Mouse (Mus musculus) embryo, embryonic 10 days (tissue): Measurements from ENCODE around the gene Cyp4f39.
"Not testable (repeated sequence)": the region's sequence is repeated elsewhere in the genome, so short reads cannot be mapped to it uniquely, and the experiment has no call there.

Experiments used
- DNase-seq: peaks from one replicate; pipeline ENCODE4 v3.0.0-alpha.2; 2015; ENCODE audit warnings: low spot score

Gene Cyp4f39

GRCm38 (mm10) chr17:32474954-32475560 lies 22.5 kb downstream of the Cyp4f39 start:
- no peak for DNase-seq

DNA sequence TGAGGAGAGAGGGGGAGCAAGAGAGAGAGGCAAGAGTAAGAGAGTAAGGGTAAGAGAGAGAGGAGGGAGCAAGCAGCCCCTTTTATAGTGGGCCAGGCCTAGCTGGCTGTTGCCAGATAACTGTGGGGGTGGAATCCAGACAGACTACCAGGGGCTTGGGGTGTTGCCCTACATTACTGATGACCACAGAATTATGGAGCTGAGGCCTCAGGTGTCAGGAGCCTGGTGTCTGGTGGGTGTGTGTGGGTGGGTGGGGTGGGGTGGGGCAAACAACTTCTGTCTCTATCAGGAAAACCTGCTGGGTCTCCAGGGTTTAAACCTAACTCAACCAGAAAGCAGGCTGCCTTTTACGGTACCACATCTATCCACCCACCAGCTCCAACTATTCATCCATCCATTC lies 24.7 kb downstream of the Cyp4f39 start:
- DNase-seq = no peak

DNA sequence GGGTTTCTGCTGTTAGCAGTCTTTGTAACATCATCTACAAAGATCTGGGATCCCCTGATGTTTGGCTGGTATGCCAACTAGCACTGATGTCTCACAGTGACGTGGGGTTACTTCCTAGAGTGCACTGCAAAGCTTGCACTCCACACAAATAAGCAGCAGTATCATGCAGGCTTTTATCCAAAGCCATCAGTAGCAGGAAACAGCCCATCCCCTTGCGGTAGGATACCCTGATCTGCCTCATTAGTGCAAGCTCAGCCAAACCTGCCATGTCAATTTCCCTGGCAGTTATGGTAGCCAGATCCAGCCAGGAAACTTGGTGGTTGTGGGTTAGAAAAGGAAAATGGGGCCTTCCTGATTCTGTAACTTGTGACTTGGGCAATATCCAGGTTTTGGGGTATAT lies 26.2 kb downstream of the Cyp4f39 start:
- no peak for DNase-seq

- DNase-seq = peak; percentile 16
These were observed 27.3 kb downstream of the Cyp4f39 start for GRCm38 (mm10) chr17:32479554-32480506.

GRCm38 (mm10) chr17:32481766-32482165 lies 29.2 kb downstream of the Cyp4f39 start:
- no peak for DNase-seq

DNA sequence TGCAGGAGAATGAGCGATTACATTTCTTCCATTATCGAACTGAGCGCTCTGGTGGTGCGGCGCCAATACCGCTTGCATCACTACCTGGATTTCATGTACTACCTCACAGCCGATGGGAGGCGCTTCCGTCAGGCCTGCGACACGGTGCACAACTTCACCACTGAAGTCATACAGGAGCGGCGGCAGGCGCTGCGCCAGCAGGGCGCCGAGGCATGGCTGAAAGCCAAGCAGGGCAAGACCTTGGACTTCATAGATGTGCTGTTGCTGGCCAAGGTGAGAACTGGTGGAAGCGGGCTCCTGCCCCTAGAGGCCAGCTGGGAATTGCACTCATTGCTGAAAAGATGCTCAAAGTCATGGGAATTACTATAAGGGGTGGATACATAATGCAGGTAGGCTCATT lies 30.7 kb downstream of the Cyp4f39 start:
- DNase-seq = peak; percentile 77

GRCm38 (mm10) chr17:32492349-32492980 lies 39.9 kb downstream of the Cyp4f39 start:
- peak; percentile 81 for DNase-seq

- peak; percentile 82 for DNase-seq
These were observed 42.1 kb downstream of the Cyp4f39 start for GRCm38 (mm10) chr17:32494601-32495000.

DNA sequence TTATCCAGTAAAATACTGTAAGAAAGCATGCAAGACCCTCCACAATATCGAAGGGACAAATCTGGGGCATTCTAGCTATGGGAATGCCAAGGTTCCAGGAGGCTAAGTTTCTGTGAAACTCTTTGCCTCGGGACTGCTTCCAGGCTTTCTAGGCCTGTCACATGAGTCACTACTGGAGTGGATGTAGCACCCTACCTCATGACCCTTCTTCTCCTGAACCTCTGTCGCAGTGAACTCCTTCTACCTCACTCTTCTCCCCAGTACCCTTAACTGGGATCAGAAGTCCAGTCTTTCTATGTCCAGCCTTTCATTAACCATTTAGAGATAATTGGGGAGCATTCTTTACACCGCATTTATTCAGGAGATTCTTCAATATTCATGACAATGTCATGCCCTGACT lies 48.0 kb downstream of the Cyp4f39 start:
- DNase-seq = not testable (repeated sequence)

GRCm38 (mm10) chr17:32501051-32501450 lies 48.5 kb downstream of the Cyp4f39 start:
- no peak for DNase-seq

- DNase-seq = no peak
These were observed 50.6 kb downstream of the Cyp4f39 start for GRCm38 (mm10) chr17:32503111-32503510.

- DNase-seq = peak; percentile 86
These were observed 53.6 kb downstream of the Cyp4f39 start, which contains the start of gene Cyp4f17 for GRCm38 (mm10) chr17:32505851-32506728. Gene Cyp4f17 (plus strand): TSS chr17:32506050.

DNA sequence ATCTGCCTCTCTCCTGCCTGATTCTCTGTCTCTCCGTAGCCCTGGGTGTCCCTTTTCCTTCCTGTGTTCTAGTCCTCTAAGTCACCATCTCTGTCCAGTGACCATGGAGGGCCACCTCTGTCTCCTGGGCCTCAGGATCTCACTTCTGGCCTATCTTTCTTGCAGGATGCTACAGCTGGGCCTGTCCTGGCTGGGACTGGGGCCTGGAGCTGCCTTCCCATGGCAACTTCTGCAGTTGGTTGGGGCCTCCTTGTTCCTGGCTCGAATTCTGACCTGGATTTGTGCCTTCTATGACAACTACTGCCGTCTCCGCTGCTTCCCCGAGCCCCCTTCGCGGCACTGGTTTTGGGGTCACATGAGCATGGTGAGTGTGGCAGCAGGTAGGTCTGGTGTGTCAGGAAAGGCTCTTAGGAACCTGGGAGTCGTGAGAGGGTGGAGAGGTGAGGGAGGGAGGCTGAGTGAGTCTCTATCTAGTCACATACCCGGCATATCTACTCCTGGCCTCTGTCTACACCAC lies 54.3 kb downstream of the Cyp4f39 start:
- no peak for DNase-seq

GRCm38 (mm10) chr17:32516126-32516525 lies 63.6 kb downstream of the Cyp4f39 start:
- no peak for DNase-seq

DNA sequence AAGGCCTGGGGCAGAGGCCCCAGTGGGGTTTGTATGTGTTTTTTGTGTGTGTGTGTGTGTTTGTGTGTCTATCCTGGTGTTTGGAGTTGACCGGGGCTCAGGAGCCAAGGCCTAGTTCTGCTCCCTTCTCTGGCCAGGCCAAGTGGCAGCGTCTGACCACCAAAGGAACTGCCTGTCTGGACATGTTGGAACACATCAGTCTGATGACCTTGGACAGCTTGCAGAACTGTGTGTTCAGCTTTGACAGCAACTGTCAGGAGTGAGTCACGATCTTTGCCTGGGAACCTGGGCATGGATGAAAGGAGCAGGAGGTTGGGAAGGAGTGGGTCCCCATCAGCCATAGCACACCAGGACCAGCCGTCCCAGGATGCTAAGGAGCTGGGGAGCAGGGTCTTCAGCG lies 69.5 kb downstream of the Cyp4f39 start:
- DNase-seq = no peak

DNA sequence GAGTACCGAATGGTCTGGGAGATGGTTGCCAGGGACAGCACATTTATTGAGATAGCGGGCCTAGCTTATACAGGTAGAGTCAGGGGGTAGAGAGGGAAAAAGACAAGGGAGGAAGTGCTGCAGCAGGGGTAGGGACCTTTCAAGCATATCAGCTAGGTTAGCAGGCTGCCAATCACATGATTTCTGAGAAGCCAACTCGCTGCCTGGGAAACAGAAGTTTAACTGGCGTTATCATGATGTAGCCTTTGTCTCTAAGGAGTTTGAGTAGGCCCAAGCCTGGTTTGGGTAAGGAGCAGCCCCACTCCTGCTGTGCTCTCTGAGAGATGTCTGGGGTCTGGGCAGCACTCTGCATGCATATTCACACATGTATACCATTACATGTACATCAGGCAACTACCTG lies 69.9 kb downstream of the Cyp4f39 start:
- DNase-seq = no peak

DNA sequence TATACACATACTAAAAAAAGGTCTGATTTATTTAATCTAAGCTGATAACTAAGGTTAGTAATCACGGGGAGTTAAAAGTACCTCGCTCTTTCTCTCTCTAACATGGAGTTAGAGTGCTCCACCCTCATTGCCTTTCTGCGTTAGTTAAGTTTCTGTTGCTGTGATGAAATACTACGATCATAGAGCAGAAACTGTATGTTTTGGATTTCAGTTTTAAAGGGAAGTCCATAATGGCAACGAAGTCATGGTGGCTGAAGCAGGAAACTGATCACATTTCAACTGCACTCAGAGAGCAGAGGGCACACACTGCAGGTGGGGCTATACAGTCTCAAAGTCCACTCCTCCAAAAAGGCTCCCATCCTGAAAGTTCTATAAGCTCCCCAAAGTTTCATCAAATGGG lies 70.3 kb downstream of the Cyp4f39 start:
- DNase-seq = no peak

GRCm38 (mm10) chr17:32523895-32524294 lies 71.4 kb downstream of the Cyp4f39 start:
- no peak for DNase-seq

- not testable (repeated sequence) for DNase-seq
These were observed 73.8 kb downstream of the Cyp4f39 start for GRCm38 (mm10) chr17:32526341-32526740.

GRCm38 (mm10) chr17:32527748-32528147 lies 75.2 kb downstream of the Cyp4f39 start:
- no peak for DNase-seq
